In genomic region chr1:155797425-155797824, GRCm38 (mm10) we compare ENCODE assay signal across 26 mouse cellular contexts. TPM values are rescaled to one million over a fixed set of nuclear protein-coding genes. Genes with fewer than 3 reads are reported as not detected.
DNase-seq lines count a peak whose midpoint lies in the region; ATAC-seq and TF ChIP-seq lines count a peak whose summit lies in the region.
"Had no signal": no experiment of that assay in that cellular context is flagged by ENCODE, and none has a peak within 500 bp of the region (broad histone marks: within the 10 kb centered on the region; RNA-seq: fewer than 3 reads in every experiment).

No protein-coding gene starts in this region.

- 0 out of 2 replicates have a peak overlapping the region, but pooled peaks have one; percentile 28 for H3K27ac ChIP-seq in forebrain, embryonic 13.5 days
- H3K27ac ChIP-seq in forebrain, embryonic 12.5 days: no peak overlapping the region
- 0 out of 2 replicates have a peak overlapping the region, but pooled peaks have one; percentile 58 for H3K27ac ChIP-seq in hindbrain, embryonic 13.5 days
- H3K27ac ChIP-seq in hindbrain, embryonic 10.5 days: no peak overlapping the region
- H3K27ac ChIP-seq in midbrain, postnatal 0 days (ENCODE audit: low read depth, low read length): no peak overlapping the region
- H3K27ac ChIP-seq in midbrain, embryonic 14.5 days (replicated peaks; ENCODE audit: low read depth, low read length): no peak overlapping the region
- no peak overlapping the region for H3K27ac ChIP-seq in kidney, adult 2 months (ENCODE audit: insufficient read depth, low read depth, low read length)
- H3K27ac ChIP-seq: embryonic facial prominence, embryonic 12.5 days; kidney, postnatal 0 days; limb, embryonic 13.5 days; liver, embryonic 15.5 days; midbrain, embryonic 15.5 days had no signal

- no peak overlapping the region for H3K4me2 ChIP-seq in forebrain, embryonic 13.5 days
- no peak overlapping the region for H3K4me2 ChIP-seq in forebrain, embryonic 12.5 days
- H3K4me2 ChIP-seq in hindbrain, embryonic 13.5 days: no peak overlapping the region
- H3K4me2 ChIP-seq in midbrain, postnatal 0 days (ENCODE audit: low read depth, low read length, poor library complexity, severe bottlenecking): no peak overlapping the region
- H3K4me2 ChIP-seq in midbrain, embryonic 14.5 days (ENCODE audit: low read length): no peak overlapping the region
- H3K4me2 ChIP-seq: embryonic facial prominence, embryonic 12.5 days; limb, embryonic 13.5 days; liver, embryonic 15.5 days; midbrain, embryonic 15.5 days had no signal

- DNase-seq in hindbrain, embryonic 10.5 days (ENCODE audit: low spot score): no peak
- peak; percentile 15 for DNase-seq in midbrain, postnatal 0 days (ENCODE audit: low spot score)
- DNase-seq in midbrain, embryonic 14.5 days: no peak
- peak; percentile 65 for DNase-seq in brain, adult 2 months (ENCODE audit: low read depth, low spot score)
- DNase-seq in kidney, adult 2 months: no peak
- DNase-seq: adrenal gland, adult 8-10 months; gastrocnemius, postnatal 36 days; kidney, adult 18-20 months; layer of hippocampus, adult 9-11 months had no signal

- H3K9me3 ChIP-seq in forebrain, embryonic 13.5 days (replicated peaks): no peaks in the 10 kb centered on the region
- no peaks in the 10 kb centered on the region for H3K9me3 ChIP-seq in forebrain, embryonic 12.5 days
- no peaks in the 10 kb centered on the region for H3K9me3 ChIP-seq in hindbrain, embryonic 13.5 days
- H3K9me3 ChIP-seq in hindbrain, embryonic 10.5 days: no peaks in the 10 kb centered on the region
- no peaks in the 10 kb centered on the region for H3K9me3 ChIP-seq in midbrain, postnatal 0 days (ENCODE audit: low read length)
- no peaks in the 10 kb centered on the region for H3K9me3 ChIP-seq in midbrain, embryonic 14.5 days (ENCODE audit: control insufficient read depth, low read length)
- H3K9me3 ChIP-seq: embryonic facial prominence, embryonic 12.5 days; limb, embryonic 13.5 days; liver, embryonic 15.5 days; midbrain, embryonic 15.5 days had no signal

- no peak overlapping the region for H3K4me3 ChIP-seq in forebrain, embryonic 13.5 days
- no peak overlapping the region for H3K4me3 ChIP-seq in forebrain, embryonic 12.5 days (replicated peaks)
- no peak overlapping the region for H3K4me3 ChIP-seq in hindbrain, embryonic 13.5 days
- no peak overlapping the region for H3K4me3 ChIP-seq in hindbrain, embryonic 10.5 days
- H3K4me3 ChIP-seq in midbrain, postnatal 0 days (ENCODE audit: low read depth, low read length): no peak overlapping the region
- no peak overlapping the region for H3K4me3 ChIP-seq in midbrain, embryonic 14.5 days (replicated peaks; ENCODE audit: low read depth, low read length)
- H3K4me3 ChIP-seq in kidney, adult 2 months (ENCODE audit: insufficient read depth, low read depth, low read length): no peak overlapping the region
- H3K4me3 ChIP-seq: embryonic facial prominence, embryonic 12.5 days; limb, embryonic 13.5 days; liver, embryonic 15.5 days; midbrain, embryonic 15.5 days had no signal

- no peak for TF ChIP-seq CTCF in midbrain, postnatal 0 days (IDR thresholded peaks at IDR 0.05)
- no peak for TF ChIP-seq CTCF in kidney, adult 2 months (conservative IDR thresholded peaks at IDR 0.05; ENCODE audit: insufficient read depth, insufficient read length, low read depth, low read length)

- WGBS in forebrain, embryonic 13.5 days: 83% methylated on average over 4 of the region's 4 CpGs
- WGBS in forebrain, embryonic 12.5 days: 87% methylated on average over 4 of the region's 4 CpGs
- 83% methylated on average over 4 of the region's 4 CpGs for WGBS in hindbrain, embryonic 13.5 days
- 87% methylated on average over 4 of the region's 4 CpGs for WGBS in hindbrain, embryonic 10.5 days
- WGBS in midbrain, postnatal 0 days: 67% methylated on average over 4 of the region's 4 CpGs
- WGBS in midbrain, embryonic 14.5 days: 82% methylated on average over 4 of the region's 4 CpGs
- WGBS in kidney, adult 2 months: 66% methylated on average over 4 of the region's 4 CpGs

- H3K4me1 ChIP-seq in forebrain, embryonic 13.5 days: no peaks in the 10 kb centered on the region
- no peaks in the 10 kb centered on the region; the same call in 1 of the 2 replicates for H3K4me1 ChIP-seq in forebrain, embryonic 12.5 days
- H3K4me1 ChIP-seq in hindbrain, embryonic 13.5 days (replicated peaks): peaks cover 4% of the 10 kb centered on the region; the same call in 1 of the 2 replicates
- H3K4me1 ChIP-seq in hindbrain, embryonic 10.5 days (replicated peaks): no peaks in the 10 kb centered on the region
- H3K4me1 ChIP-seq in midbrain, postnatal 0 days (ENCODE audit: insufficient read depth, low read length): no peaks in the 10 kb centered on the region
- H3K4me1 ChIP-seq in midbrain, embryonic 14.5 days (ENCODE audit: control insufficient read depth, insufficient read depth, low read length): no peaks in the 10 kb centered on the region
- no peaks in the 10 kb centered on the region for H3K4me1 ChIP-seq in kidney, adult 2 months (ENCODE audit: control insufficient read depth, insufficient read depth, low read length)
- H3K4me1 ChIP-seq: embryonic facial prominence, embryonic 12.5 days; limb, embryonic 13.5 days; midbrain, embryonic 15.5 days had no signal

- H3K27me3 ChIP-seq in forebrain, embryonic 13.5 days: no peaks in the 10 kb centered on the region
- H3K27me3 ChIP-seq in forebrain, embryonic 12.5 days: no peaks in the 10 kb centered on the region
- no peaks in the 10 kb centered on the region for H3K27me3 ChIP-seq in hindbrain, embryonic 13.5 days
- H3K27me3 ChIP-seq in hindbrain, embryonic 10.5 days (ENCODE audit: insufficient read depth, poor library complexity, severe bottlenecking): no peaks in the 10 kb centered on the region
- H3K27me3 ChIP-seq in midbrain, postnatal 0 days (ENCODE audit: insufficient read depth, low read length): no peaks in the 10 kb centered on the region
- no peaks in the 10 kb centered on the region for H3K27me3 ChIP-seq in midbrain, embryonic 14.5 days (ENCODE audit: control insufficient read depth, insufficient read depth, low read length)
- H3K27me3 ChIP-seq in kidney, adult 2 months (replicated peaks; ENCODE audit: control insufficient read depth, insufficient read depth, low read length): no peaks in the 10 kb centered on the region
- H3K27me3 ChIP-seq: embryonic facial prominence, embryonic 12.5 days; limb, embryonic 13.5 days; liver, embryonic 15.5 days; megakaryocyte, embryonic 14.5 days; midbrain, embryonic 15.5 days had no signal

- no peak overlapping the region for H3K9ac ChIP-seq in forebrain, embryonic 13.5 days
- no peak overlapping the region for H3K9ac ChIP-seq in forebrain, embryonic 12.5 days
- no peak overlapping the region for H3K9ac ChIP-seq in hindbrain, embryonic 13.5 days
- H3K9ac ChIP-seq in midbrain, postnatal 0 days (replicated peaks; ENCODE audit: low read length, poor library complexity, severe bottlenecking): no peak overlapping the region
- no peak overlapping the region for H3K9ac ChIP-seq in midbrain, embryonic 14.5 days (replicated peaks; ENCODE audit: low read length)
- H3K9ac ChIP-seq: embryonic facial prominence, embryonic 12.5 days; limb, embryonic 13.5 days; liver, embryonic 15.5 days; midbrain, embryonic 15.5 days had no signal

- ATAC-seq in forebrain, embryonic 13.5 days: no peak
- ATAC-seq in forebrain, embryonic 12.5 days (ENCODE audit: low FRiP score): no peak
- ATAC-seq in hindbrain, embryonic 13.5 days (ENCODE audit: low FRiP score): no peak
- no peak for ATAC-seq in midbrain, postnatal 0 days (ENCODE audit: low FRiP score)
- ATAC-seq in midbrain, embryonic 14.5 days (ENCODE audit: low FRiP score, low TSS enrichment): no peak
- ATAC-seq: inflammation-experienced regulatory T-cells, adult 6 months; midbrain, embryonic 15.5 days had no signal

- TF ChIP-seq POLR2A in kidney, adult 2 months (IDR thresholded peaks at IDR 0.05; ENCODE audit: low read depth, low read length): no peak

- H3K36me3 ChIP-seq in forebrain, embryonic 13.5 days (ENCODE audit: poor library complexity, severe bottlenecking): peaks cover 32% of the 10 kb centered on the region
- peaks cover 23% of the 10 kb centered on the region for H3K36me3 ChIP-seq in forebrain, embryonic 12.5 days (replicated peaks)
- peaks cover 46% of the 10 kb centered on the region for H3K36me3 ChIP-seq in hindbrain, embryonic 13.5 days
- H3K36me3 ChIP-seq in hindbrain, embryonic 10.5 days: peaks cover 53% of the 10 kb centered on the region
- H3K36me3 ChIP-seq in midbrain, postnatal 0 days (ENCODE audit: insufficient read depth, low read length): peaks cover 32% of the 10 kb centered on the region
- H3K36me3 ChIP-seq in midbrain, embryonic 14.5 days (ENCODE audit: control insufficient read depth, insufficient read depth, low read length): peaks cover 11% of the 10 kb centered on the region; the same call in 1 of the 2 replicates
- H3K36me3 ChIP-seq in kidney, adult 2 months (ENCODE audit: control insufficient read depth, insufficient read depth, low read length): no peaks in the 10 kb centered on the region

RNA-seq across cellular contexts. Expression of gene Qsox1, which starts 15.3 kb away (rescaled TPM):
- 16.7 and 17.4 TPM in 2 replicates for polyA plus RNA-seq in forebrain, embryonic 13.5 days (2015; fragmentation: Nextera tagmentation; extraction: Ambion mirVana)
- 16.1 and 16.6 TPM in 2 replicates for polyA plus RNA-seq in forebrain, embryonic 12.5 days (2016; fragmentation: Nextera tagmentation; extraction: Ambion mirVana)
- polyA plus RNA-seq in hindbrain, embryonic 13.5 days (2015; fragmentation: Nextera tagmentation; extraction: Ambion mirVana): 25.3 and 27.5 TPM in 2 replicates
- polyA plus RNA-seq in hindbrain, embryonic 10.5 days (2016; fragmentation: Nextera tagmentation; extraction: Ambion mirVana): 17.9 and 24.4 TPM in 2 replicates
- total RNA-seq in midbrain, postnatal 0 days (2014; rRNA removed): 31.7 and 32.7 TPM in 2 replicates
- 21.3 and 23.0 TPM in 2 replicates for polyA plus RNA-seq in midbrain, postnatal 0 days (2015; fragmentation: Nextera tagmentation; extraction: Ambion mirVana)
- polyA plus RNA-seq in midbrain, embryonic 14.5 days (2014; fragmentation: Nextera tagmentation; extraction: Ambion mirVana): 7.6 and 11.5 TPM in 2 replicates
- polyA plus RNA-seq in kidney, adult 2 months (2012; rRNA removed): 30.6 and 32.8 TPM in 2 replicates

RNA-seq across cellular contexts. Expression of gene Lhx4, which starts 45.9 kb away (rescaled TPM):
- 0.04 and 0.06 TPM in 2 replicates for polyA plus RNA-seq in forebrain, embryonic 13.5 days (2015; fragmentation: Nextera tagmentation; extraction: Ambion mirVana)
- 0.14 TPM in 2 replicates for polyA plus RNA-seq in forebrain, embryonic 12.5 days (2016; fragmentation: Nextera tagmentation; extraction: Ambion mirVana)
- polyA plus RNA-seq in hindbrain, embryonic 13.5 days (2015; fragmentation: Nextera tagmentation; extraction: Ambion mirVana): 6.4 and 9.3 TPM in 2 replicates
- polyA plus RNA-seq in hindbrain, embryonic 10.5 days (2016; fragmentation: Nextera tagmentation; extraction: Ambion mirVana): 5.7 and 11.6 TPM in 2 replicates
- 1.5 and 2.7 TPM in 2 replicates for total RNA-seq in midbrain, postnatal 0 days (2014; rRNA removed)
- polyA plus RNA-seq in midbrain, postnatal 0 days (2015; fragmentation: Nextera tagmentation; extraction: Ambion mirVana): 0.99 and 1.1 TPM in 2 replicates
- polyA plus RNA-seq in midbrain, embryonic 14.5 days (2014; fragmentation: Nextera tagmentation; extraction: Ambion mirVana): 1.8 and 3.5 TPM in 2 replicates
- polyA plus RNA-seq in kidney, adult 2 months (2012; rRNA removed): not detected in 2 replicates
- total RNA-seq: gastrocnemius, adult 18-20 months; gastrocnemius, postnatal 36 days; left cerebral cortex, adult 18-20 months; left cerebral cortex, postnatal 25 days had no signal
- polyA plus RNA-seq: inflammation-experienced regulatory T-cells, adult 6 months; kidney, postnatal 0 days; large intestine, adult 2 months; liver, embryonic 15.5 days; lung, postnatal 0 days; stomach, embryonic 16.5 days; urinary bladder, adult 2 months had no signal

Comparison
In these comparisons a context has a peak if more than half of its experiments do, and no peak if none do; other contexts are left out.
1. H3K27ac ChIP-seq: peak in forebrain, embryonic 13.5 days (single experiment) and hindbrain, embryonic 13.5 days (single experiment); none in forebrain, embryonic 12.5 days (single experiment), hindbrain, embryonic 10.5 days (single experiment), midbrain, postnatal 0 days (single experiment), midbrain, embryonic 14.5 days (single experiment) and kidney, adult 2 months (single experiment).
2. DNase-seq: peak in midbrain, postnatal 0 days (single experiment) and brain, adult 2 months (single experiment); none in hindbrain, embryonic 10.5 days (single experiment), midbrain, embryonic 14.5 days (single experiment) and kidney, adult 2 months (single experiment).